Mouse (Mus musculus): ENCODE data around the gene Hdgf.
"Not testable (repeated sequence)": the region's sequence is repeated elsewhere in the genome, so short reads cannot be mapped to it uniquely, and the experiment has no call there.

Gene Hdgf

GRCm38 (mm10) chr3:87905880-87906485 lies at the start of gene Hdgf:
TSS of gene Hdgf (plus strand) at chr3:87906321.
- peak; percentile 100 for DNase-seq

DNA sequence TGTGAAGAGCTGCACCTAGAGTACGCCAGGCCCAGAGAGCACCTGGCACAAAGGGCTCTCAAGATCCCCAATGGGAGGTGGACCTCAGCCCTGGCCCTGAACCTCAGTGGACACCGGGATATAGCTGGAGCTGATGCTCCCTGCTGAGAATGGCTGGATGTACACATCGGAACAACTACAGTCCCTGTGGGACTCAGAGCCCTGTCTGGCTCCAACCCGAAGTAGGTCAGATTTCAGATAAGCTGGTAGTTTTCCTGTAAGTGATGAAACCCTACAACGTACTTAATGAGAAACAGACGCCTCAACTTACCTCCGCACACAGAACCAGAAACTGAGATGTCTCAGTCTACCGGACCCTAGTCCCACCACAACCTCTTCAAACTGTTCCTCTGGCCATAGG lies 48.5 kb upstream of the Hdgf start:
- peak; percentile 9 for DNase-seq

GRCm38 (mm10) chr3:87859813-87860212 lies 46.3 kb upstream of the Hdgf start:
- peak; percentile 82 for DNase-seq

- not testable (repeated sequence) for DNase-seq
These were observed 42.0 kb upstream of the Hdgf start for GRCm38 (mm10) chr3:87864111-87864510.

DNA sequence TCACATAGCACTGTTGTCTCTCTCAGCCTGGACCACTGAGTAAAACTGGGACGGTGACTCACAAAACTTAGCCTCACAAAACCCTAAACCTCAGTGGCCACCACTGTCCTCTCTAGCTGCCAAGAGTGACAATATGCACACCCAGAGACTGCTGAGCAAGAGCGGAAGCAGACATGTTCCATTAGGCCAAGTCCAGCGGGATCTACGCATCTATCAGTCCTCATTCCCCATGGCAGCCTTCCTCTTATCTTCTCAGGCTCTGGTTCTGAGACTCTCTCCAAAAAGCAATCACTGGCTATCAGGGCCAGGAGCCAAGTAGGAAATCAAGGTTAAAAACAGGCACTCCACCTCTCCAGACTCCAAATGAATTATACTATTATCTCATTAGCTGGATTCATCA lies 28.4 kb upstream of the Hdgf start:
- DNase-seq = no peak

DNA sequence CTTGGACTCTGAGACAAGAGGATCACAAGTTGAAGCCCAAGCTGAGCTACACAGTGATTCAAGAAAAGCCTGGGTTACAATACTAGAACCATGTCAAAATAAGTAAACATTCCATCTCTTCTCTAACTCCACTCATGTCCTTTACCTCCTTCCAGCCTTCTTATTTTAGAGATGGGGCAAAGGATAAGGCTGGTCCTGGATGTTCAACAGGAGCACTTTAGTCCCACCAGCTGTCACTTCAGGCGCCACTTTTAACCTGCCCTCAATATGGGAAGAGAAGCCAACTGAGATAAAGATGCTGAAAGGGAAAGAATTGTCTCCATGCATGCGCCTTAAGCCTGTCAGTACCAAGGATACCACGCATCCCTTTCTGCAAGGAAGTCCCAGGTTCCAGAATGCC lies 21.8 kb upstream of the Hdgf start:
- no peak for DNase-seq

DNA sequence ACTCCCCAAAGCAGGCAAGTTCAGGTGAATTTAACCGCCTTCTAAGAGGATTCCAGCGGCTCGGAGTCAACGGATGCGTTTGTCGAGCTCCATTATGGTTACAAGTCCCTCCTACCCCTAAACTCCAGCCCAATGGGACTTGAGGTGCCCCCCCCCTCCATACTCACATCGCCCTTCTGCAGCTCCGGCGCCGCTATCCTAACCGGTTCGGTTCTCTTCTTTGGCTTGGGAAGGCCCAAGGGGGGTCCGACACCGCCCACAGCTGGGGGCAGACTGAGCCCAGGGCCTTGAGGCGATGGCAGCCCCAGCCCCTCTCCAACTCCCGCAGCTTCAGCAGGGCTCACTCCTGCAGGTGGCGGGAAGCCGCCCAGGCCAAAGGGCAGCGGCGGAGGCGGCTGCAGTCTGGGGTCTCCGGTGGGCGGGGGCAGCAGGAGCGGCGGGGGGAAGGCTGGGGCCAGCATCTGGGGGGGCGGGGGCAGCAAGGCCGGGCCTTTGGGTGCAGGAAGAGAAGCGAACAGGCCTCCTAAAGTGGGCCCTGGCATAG lies 21.3 kb upstream of the Hdgf start:
- peak; percentile 65 for DNase-seq

- peak; percentile 96 for DNase-seq
These were observed 20.7 kb upstream of the Hdgf start, which contains the start of gene Prcc for GRCm38 (mm10) chr3:87885281-87886003. TSS of gene Prcc (minus strand) at chr3:87885608.

DNA sequence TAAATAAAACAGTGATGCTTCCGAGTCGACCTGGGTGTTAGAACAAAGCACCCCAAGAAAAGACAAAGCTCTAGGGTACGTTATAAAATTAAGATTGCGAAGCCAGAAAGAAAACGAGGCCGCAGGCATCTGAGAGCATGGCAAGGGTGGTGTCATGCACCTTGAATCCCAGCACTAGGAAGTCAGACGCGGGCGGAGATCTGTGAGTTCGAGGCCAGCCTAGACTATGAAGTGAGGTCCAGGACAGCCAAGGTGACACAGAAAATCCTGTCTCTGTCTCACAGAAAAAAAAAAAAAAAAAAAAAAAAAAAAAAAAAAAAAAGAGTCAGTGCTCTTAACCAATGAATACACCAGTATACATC lies 20.1 kb upstream of the Hdgf start:
- no peak for DNase-seq

GRCm38 (mm10) chr3:87886416-87886815 lies 19.7 kb upstream of the Hdgf start:
- DNase-seq = no peak

GRCm38 (mm10) chr3:87887400-87887799 lies 18.7 kb upstream of the Hdgf start:
- DNase-seq = not testable (repeated sequence)

- no peak for DNase-seq
These were observed 14.6 kb upstream of the Hdgf start for GRCm38 (mm10) chr3:87891481-87891880.

DNA sequence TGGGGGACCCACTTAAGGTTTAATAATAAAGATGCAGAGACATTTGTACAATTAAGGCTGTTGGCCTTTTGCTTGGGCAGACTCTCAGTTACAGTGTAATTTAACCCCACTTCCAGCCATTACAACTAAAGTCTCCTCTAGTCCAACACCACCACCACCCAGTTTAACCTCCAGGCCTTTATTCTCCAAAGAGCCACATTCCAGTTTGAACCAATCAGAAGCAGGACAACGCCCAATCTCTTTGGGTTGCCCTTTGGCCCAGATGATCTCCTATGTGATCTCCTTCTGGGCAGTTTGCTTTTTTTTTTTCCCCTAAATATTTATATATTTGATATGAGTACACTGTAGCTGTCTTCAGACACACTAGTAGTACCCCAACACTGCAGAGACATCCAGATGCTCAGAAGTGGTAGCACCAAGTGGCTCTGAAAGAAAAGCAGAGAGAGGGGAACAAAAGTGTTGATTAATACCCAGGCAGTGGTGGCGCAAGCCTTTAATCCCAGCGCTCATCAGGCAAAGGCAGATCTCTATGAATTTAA lies 12.7 kb upstream of the Hdgf start:
- no peak for DNase-seq

- no peak for DNase-seq
These were observed 6.9 kb upstream of the Hdgf start for GRCm38 (mm10) chr3:87899266-87899665.

DNA sequence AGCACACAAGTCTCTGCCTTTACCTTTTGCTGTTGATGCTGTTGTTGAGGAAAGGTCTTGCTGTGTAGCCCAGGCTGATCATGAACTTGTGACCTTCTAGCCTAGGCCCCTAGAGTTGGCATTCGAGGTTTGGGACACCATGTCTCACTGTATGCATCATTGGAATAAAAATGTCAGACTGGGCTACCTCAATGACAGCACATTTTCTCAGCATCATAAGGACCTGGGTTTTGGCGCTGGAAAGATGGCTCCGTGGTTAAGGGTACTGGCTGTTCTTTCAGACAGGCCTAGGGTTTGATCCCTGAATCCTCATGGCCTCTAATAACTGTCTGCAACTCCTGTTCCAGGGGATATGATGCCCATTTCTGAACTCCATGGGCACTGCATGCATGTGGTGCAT lies 6.3 kb upstream of the Hdgf start:
- no peak for DNase-seq

- DNase-seq = no peak
These were observed 5.0 kb upstream of the Hdgf start for GRCm38 (mm10) chr3:87901036-87901624.

- DNase-seq = not testable (repeated sequence)
These were observed 4.2 kb upstream of the Hdgf start for GRCm38 (mm10) chr3:87901959-87902358.

GRCm38 (mm10) chr3:87903821-87904220 lies 2.3 kb upstream of the Hdgf start:
- no peak for DNase-seq

DNA sequence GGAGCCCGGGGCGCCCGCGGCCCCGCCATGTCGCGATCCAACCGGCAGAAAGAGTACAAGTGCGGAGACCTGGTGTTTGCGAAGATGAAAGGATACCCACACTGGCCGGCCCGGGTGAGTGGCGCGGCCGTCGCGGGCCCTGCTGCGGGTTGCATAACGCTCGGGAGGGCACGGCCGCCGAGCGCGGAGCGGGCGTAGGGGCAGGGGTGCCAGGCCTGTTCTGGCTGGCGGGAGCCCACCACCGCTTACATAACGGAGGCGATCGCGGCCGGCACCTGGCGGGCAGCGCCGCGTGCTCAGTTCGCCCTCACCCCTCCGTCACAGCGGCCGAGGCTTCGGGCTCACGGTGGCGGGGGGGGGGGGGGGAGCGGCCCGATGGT lies 470 bp downstream of the Hdgf start:
- peak; percentile 55 for DNase-seq

- DNase-seq = peak; percentile 59
These were observed 1.1 kb downstream of the Hdgf start for GRCm38 (mm10) chr3:87906981-87907857.

- no peak for DNase-seq
These were observed 1.8 kb downstream of the Hdgf start for GRCm38 (mm10) chr3:87907906-87908305.

GRCm38 (mm10) chr3:87909381-87909780 lies 3.3 kb downstream of the Hdgf start:
- DNase-seq = no peak

GRCm38 (mm10) chr3:87909874-87910273 lies 3.8 kb downstream of the Hdgf start:
- DNase-seq = peak; percentile 28
